Mouse (Mus musculus) left cerebral cortex, adult 9 months (tissue): ENCODE measurements around the gene Csdc2.

Experiments
- DNase-seq, 2 experiments: peaks; one replicate each; pipeline ENCODE4 v3.0.0; 2022; ENCODE audit warnings: low spot score in 2 of 2

Csdc2 gene

GRCm38 (mm10) chr15:81993992-81994391 is 57.4 kb downstream of the Csdc2 start:
- DNase-seq, result no peak
